Mouse (Mus musculus) heart, embryonic 14.5 days (tissue): ENCODE results near the gene Ntn4. TPM values are rescaled to one million over a fixed set of nuclear protein-coding genes. Genes with fewer than 3 reads are reported as not detected.

Experiments used
- ATAC-seq: fragments of 200-750 bp; cut with Nextera tagmentation; 2 replicates; pipeline ENCODE4 v1.8.0; 2017; ENCODE audit warnings: low read depth, moderate TSS enrichment; ENCODE audit not compliant: insufficient number of reproducible peaks, insufficient read depth, low FRiP score
- H3K27ac ChIP-seq, 2 experiments: fragments of 200-500 bp in 1 of 2; fragments of 300-500 bp in 1 of 2; sonication (generic) in 1 of 2; replicated peaks in 1 of 2; 2 replicates each; pipeline ENCODE4 v1.5.1; 2012 to 2014; ENCODE audit warnings: low read depth in 2 of 2, low read length in 2 of 2, control low read depth in 1 of 2, mild to moderate bottlenecking in 1 of 2, mixed read lengths in 1 of 2; ENCODE audit not compliant: control insufficient read depth in 1 of 2, insufficient read depth in 1 of 2
- H3K27me3 ChIP-seq: fragments of 300-500 bp; sonication (generic); 2 replicates; pipeline ENCODE4 v1.6.1; 2014; ENCODE audit warnings: mild to moderate bottlenecking, low read length, control low read depth; ENCODE audit not compliant: control insufficient read depth, insufficient read depth
- H3K36me3 ChIP-seq: fragments of 300-500 bp; sonication (generic); 2 replicates; pipeline ENCODE4 v1.6.1; 2014; ENCODE audit warnings: mild to moderate bottlenecking, control low read depth, low read length, mixed read lengths; ENCODE audit not compliant: control insufficient read depth, insufficient read depth
- H3K4me1 ChIP-seq, 2 experiments: fragments of 200-500 bp in 1 of 2; fragments of 300-500 bp in 1 of 2; sonication (generic) in 1 of 2; 2 replicates each; pipeline ENCODE4 v1.6.1; 2012 to 2014; ENCODE audit warnings: low read length in 2 of 2, control low read depth in 1 of 2, mixed read lengths in 1 of 2; ENCODE audit not compliant: control insufficient read depth in 2 of 2, insufficient read depth in 2 of 2
- H3K4me2 ChIP-seq: fragments of 300-500 bp; sonication (generic); 2 replicates; pipeline ENCODE4 v1.6.1; 2014; ENCODE audit warnings: mild to moderate bottlenecking, low read length
- H3K4me3 ChIP-seq, 2 experiments: fragments of 200-500 bp in 1 of 2; fragments of 300-500 bp in 1 of 2; sonication (generic) in 1 of 2; 2 replicates each; pipeline ENCODE4 v1.5.1; 2012 to 2014; ENCODE audit warnings: low read length in 2 of 2, mild to moderate bottlenecking in 2 of 2, control low read depth in 1 of 2, low read depth in 1 of 2, moderate library complexity in 1 of 2; ENCODE audit not compliant: control insufficient read depth in 1 of 2, insufficient read depth in 1 of 2
- H3K9ac ChIP-seq: fragments of 300-500 bp; sonication (generic); 2 replicates; pipeline ENCODE4 v1.6.1; 2014; ENCODE audit warnings: mild to moderate bottlenecking, low read length
- H3K9me3 ChIP-seq: fragments of 300-500 bp; sonication (generic); 2 replicates; pipeline ENCODE4 v1.6.1; 2016; ENCODE audit warnings: low read length, control low read depth; ENCODE audit not compliant: control insufficient read depth
- WGBS: fragments of 180-500 bp; shearing (Covaris S2); extraction: QIAGEN DNeasy Blood & Tissue Kit; methylation state at CpG from one replicate; pipeline ENCODE4 v1.1.7; 2014; 5-methylcytosine and 5-hydroxymethylcytosine counted together
- polyA plus RNA-seq: library from polyadenylated mRNA; unstranded; fragments of >200 nt; fragmentation: Nextera tagmentation; extraction: Ambion mirVana; gene quantifications from 2 replicates; pipeline ENCODE4 v1.2.1, GENCODE M21; 2014

The Ntn4 gene
- polyA plus RNA-seq, 1 experiment from 2014 or later = 3.1 TPM

DNA sequence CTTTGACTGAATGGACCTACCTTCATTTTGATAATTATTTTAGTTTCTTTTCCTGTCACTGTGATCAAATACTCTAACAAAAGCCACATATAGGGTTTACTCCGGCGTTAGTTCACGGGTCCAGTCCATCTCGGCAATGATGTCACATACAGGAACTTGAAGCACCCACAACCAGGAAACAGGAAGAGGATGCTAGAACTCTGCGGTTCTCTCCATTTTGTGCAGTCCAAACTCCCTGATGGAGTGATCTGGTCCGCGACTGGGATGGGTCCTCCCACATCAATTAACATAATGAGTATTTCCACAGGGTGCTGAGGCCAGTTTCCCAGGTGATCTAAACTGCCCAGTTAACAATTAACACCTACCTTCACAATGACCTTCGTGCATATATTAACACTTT, 69.1 kb downstream of the Ntn4 start:
- H3K9ac ChIP-seq = no peak overlapping the region
- no peaks in the 10 kb centered on the region for H3K27me3 ChIP-seq
- peaks cover 5% of the 10 kb centered on the region; the same call in 1 of the 2 replicates for H3K9me3 ChIP-seq
- no peak overlapping the region for H3K4me2 ChIP-seq
- H3K27ac ChIP-seq = no peak overlapping the region
- H3K4me1 ChIP-seq = peaks cover 5 to 18% of the 10 kb centered on the region in 2 experiments
- no peak overlapping the region for H3K4me3 ChIP-seq
- ATAC-seq = no peak
- H3K36me3 ChIP-seq = peaks cover 24% of the 10 kb centered on the region; the same call in 1 of the 2 replicates
- WGBS = 85% methylated on average over 8 of the region's 8 CpGs

DNA sequence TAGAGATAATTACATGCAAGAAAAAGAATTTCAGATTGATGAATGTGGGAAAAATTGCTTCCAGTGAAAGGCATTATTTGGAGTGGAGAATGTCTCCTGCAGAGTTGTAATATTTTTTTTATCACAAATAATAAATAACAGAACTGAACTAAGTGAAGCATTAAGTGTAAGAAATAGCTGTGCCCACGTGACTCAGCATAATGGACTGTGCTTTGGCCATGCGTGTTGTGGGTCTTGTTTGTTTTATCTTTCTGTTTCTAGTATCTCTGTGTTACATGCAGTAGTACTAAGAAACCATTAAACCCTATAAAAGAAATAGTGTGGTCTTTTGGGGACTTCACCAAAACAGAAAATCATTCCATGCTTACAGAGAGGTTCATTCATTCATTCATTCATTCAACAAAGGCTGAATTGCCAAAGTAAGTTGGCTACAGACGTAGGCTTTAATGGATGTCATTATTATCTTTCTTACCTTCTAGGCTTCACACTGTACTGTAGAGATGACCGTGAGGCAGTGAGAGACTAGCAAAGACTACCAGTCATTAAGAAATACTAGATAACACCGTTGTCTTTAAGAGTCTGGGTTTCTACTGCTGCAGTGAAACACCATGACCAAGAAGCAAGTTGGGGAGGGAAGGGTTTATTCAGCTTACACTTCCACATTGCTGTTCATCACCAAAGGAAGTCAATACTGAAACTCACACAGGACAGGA, 81.3 kb downstream of the Ntn4 start:
- Histone ChIP-seq H3K27me3 (no peaks in the 10 kb centered on the region), H3K36me3 (0 out of 2 replicates have a peak, but pooled peaks cover 3% of the 10 kb centered on the region)
- WGBS = 90% methylated on average over 5 of the region's 5 CpGs

DNA sequence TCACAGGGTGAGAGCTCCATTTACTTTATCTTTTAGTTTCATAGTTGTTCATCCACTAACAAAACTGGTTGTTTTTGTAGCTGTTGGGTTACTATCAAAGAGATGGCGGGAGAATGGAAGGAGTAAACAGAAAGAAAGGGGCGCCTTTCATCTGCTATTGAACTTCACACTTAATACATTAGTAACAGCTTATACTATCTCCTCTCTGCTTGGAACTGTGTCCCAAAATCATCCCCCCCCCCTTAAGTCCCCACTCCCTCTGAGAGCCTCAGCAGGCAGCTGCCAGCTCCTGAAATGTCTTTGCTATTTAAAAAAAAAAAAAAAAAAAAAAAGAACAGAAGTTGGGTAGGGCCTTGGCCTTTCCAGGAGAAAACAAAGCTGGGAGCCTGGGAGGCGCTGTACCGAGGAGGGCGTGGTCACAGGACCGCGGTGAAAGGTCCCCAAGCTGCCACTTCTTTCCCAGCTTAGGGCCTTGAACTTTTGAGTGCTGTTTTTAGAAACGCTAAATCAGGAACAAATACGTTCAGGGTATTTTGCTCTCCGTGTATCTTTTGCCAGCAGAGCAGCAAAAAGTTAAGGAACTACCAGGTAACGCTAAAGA, 83.6 kb downstream of the Ntn4 start:
- Histone ChIP-seq H3K27me3 (no peaks in the 10 kb centered on the region), H3K4me3 (no peak overlapping the region), H3K9ac (peak overlapping the region; percentile 10; the same call in 1 of the 2 replicates), H3K27ac (peak overlapping the region in 1 of 2 experiments; percentile 21; a peak in 3 of 4 replicates), H3K9me3 (no peaks in the 10 kb centered on the region), H3K4me1 (peaks cover 2 to 13% of the 10 kb centered on the region in 2 experiments; a peak in 3 of 4 replicates), H3K4me2 (peak overlapping the region; percentile 45), H3K36me3 (no peaks in the 10 kb centered on the region)
- ATAC-seq = no peak
- 10% methylated on average over 11 of the region's 11 CpGs for WGBS

More for the DNA sequence above, 81.3 kb downstream of the Ntn4 start:
- H3K4me2 ChIP-seq = no peak overlapping the region
- H3K9ac ChIP-seq = no peak overlapping the region
- H3K4me3 ChIP-seq = no peak overlapping the region
- ATAC-seq = no peak
- peaks cover 2 to 13% of the 10 kb centered on the region in 2 experiments; a peak in 3 of 4 replicates for H3K4me1 ChIP-seq
- no peaks in the 10 kb centered on the region for H3K9me3 ChIP-seq
- no peak overlapping the region for H3K27ac ChIP-seq

DNA sequence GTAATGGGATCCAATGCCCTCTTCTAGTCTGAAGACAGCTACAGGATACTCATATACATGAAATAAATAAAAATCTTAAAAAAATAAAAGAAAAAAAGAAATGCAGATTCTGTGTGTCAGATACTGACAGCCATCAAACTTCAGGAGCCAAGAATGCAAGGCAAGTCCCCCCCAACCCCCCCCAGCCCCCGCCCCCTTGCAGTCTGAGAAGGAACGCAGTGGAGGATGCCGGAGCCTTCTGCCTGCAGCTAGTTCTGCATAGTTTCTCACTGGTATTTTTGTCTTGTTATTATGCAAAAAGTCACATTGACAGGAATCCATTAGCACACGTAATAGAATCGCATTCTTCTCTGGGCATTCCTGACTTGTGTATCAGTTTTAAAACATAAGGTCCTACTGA, 87.7 kb downstream of the Ntn4 start:
- 66% methylated on average over 5 of the region's 5 CpGs for WGBS
- H3K9me3 ChIP-seq = no peaks in the 10 kb centered on the region

DNA sequence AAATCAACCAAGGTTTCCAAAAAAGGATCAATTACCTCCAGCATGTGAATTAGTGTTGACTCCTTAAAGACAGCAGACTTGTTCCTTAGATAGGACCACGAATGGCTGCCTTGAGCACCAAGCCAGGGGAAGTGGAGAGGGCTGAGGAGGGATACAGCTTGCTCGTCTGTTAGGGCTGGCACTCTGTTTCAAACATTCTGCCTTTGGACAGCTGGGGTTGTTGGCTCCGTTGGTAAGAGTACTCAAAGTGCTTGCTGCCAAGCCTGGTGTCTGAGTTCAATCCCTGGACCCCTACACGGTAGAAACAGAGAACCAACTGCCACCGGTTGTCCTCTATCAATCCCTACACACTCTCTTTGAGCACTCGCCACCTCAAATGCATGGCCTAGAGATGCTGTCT, 90.0 kb downstream of the Ntn4 start:
- Histone ChIP-seq H3K36me3 (no peaks in the 10 kb centered on the region), H3K4me1 (no peaks in the 10 kb centered on the region), H3K9me3 (no peaks in the 10 kb centered on the region), H3K27ac (no peak overlapping the region), H3K27me3 (no peaks in the 10 kb centered on the region), H3K4me3 (no peak overlapping the region), H3K4me2 (no peak overlapping the region), H3K9ac (no peak overlapping the region)
- 50% methylated on average over 6 of the region's 6 CpGs for WGBS
- ATAC-seq = no peak

More for the DNA sequence above, 87.7 kb downstream of the Ntn4 start:
- no peak for ATAC-seq
- Histone ChIP-seq H3K4me1 (peaks cover 2 to 13% of the 10 kb centered on the region in 2 experiments; a peak in 3 of 4 replicates), H3K9ac (no peak overlapping the region), H3K4me3 (no peak overlapping the region), H3K27ac (no peak overlapping the region), H3K27me3 (no peaks in the 10 kb centered on the region), H3K36me3 (no peaks in the 10 kb centered on the region), H3K4me2 (no peak overlapping the region)

DNA sequence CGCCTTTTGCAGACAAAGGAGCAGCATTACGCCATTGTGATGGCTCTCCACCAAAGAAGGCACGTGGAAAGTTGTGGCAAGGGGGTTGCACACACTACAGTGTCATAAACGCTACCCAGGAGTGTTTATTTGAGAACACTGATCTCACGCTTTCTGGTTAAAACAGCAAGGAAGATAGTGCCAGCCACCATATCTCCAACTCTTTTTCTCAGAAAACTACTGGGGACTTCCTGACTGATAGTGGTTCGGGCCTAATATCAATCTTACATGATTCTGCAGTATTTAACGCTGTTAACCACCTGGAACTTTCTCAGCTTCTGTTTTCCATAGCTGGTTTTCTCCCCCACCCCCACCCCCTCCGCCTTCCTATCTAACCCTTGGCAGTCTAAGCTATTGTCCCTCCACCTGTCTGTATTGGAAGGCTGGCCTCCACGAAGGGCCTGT, 90.8 kb downstream of the Ntn4 start:
- no peak for ATAC-seq
- Histone ChIP-seq H3K9ac (no peak overlapping the region), H3K4me1 (peaks cover 0 to 4% of the 10 kb centered on the region in 2 experiments; a peak in 2 of 4 replicates), H3K4me3 (no peak overlapping the region), H3K27ac (no peak overlapping the region), H3K9me3 (no peaks in the 10 kb centered on the region), H3K4me2 (no peak overlapping the region), H3K27me3 (no peaks in the 10 kb centered on the region), H3K36me3 (no peaks in the 10 kb centered on the region)
- WGBS = 68% methylated on average over 9 of the region's 9 CpGs

DNA sequence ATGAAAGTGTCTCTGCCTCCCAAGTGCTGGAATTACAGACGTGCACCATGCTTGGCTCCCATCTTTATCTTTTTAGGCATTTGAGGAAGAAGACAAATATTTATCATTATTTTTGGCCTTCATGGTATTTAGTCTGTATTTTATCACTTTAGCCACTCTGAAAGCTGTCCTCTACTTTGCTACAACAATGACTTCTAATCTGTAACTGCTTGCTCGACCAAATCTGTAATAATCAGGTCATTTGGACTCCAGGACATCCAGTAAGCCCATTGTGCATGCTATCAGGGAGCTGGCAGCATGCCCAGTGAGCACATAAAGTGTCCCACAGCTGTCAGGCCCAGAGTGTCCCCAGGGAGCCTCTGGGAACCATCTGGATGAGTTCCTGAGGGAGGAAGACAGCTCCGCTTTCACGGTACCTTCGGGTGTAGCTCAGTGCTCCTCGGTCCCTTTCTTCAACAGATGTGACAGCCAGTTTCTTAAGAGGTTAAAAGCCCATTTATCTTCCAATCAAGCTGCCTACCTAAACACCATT, 95.7 kb downstream of the Ntn4 start:
- 17% methylated on average over 6 of the region's 6 CpGs for WGBS
- no peaks in the 10 kb centered on the region for H3K9me3 ChIP-seq
- no peak overlapping the region for H3K9ac ChIP-seq
- no peak overlapping the region for H3K4me3 ChIP-seq
- H3K27me3 ChIP-seq = no peaks in the 10 kb centered on the region
- no peak overlapping the region for H3K27ac ChIP-seq
- peak; percentile 72; the same call in 1 of the 2 replicates for ATAC-seq
- peaks cover 0 to 7% of the 10 kb centered on the region in 2 experiments; a peak in 2 of 4 replicates for H3K4me1 ChIP-seq
- H3K36me3 ChIP-seq = 0 out of 2 replicates have a peak, but pooled peaks cover 3% of the 10 kb centered on the region
- H3K4me2 ChIP-seq = no peak overlapping the region
